Mouse (Mus musculus) limb, embryonic 11.5 days (tissue): ENCODE measurements around the gene Atp13a1. TPM values are rescaled to one million over a fixed set of nuclear protein-coding genes. Genes with fewer than 3 reads are reported as not detected.

ENCODE experiments used
- ATAC-seq: fragments of 200-750 bp; cut with Nextera tagmentation; 2 replicates; pipeline ENCODE4 v1.8.0; 2017; ENCODE audit warnings: low read depth; ENCODE audit not compliant: insufficient number of reproducible peaks, low FRiP score, low TSS enrichment
- DNase-seq: peaks from one replicate; pipeline ENCODE4 v3.0.0-alpha.2; 2015; ENCODE audit warnings: low spot score
- H3K27ac ChIP-seq: fragments of 300-500 bp; sonication (generic); replicated peaks from 2 replicates; pipeline ENCODE4 v1.5.1; 2014; ENCODE audit warnings: low read depth, mild to moderate bottlenecking, low read length
- H3K27me3 ChIP-seq: fragments of 300-500 bp; sonication (generic); 2 replicates; pipeline ENCODE4 v1.6.1; 2014; ENCODE audit warnings: mild to moderate bottlenecking, low read length, mixed read lengths; ENCODE audit not compliant: control insufficient read depth, insufficient read depth
- H3K36me3 ChIP-seq: fragments of 300-500 bp; sonication (generic); 2 replicates; pipeline ENCODE4 v1.6.1; 2014; ENCODE audit warnings: mild to moderate bottlenecking, low read length, moderate library complexity, mixed read lengths; ENCODE audit not compliant: control insufficient read depth, insufficient read depth
- H3K4me1 ChIP-seq: fragments of 300-500 bp; sonication (generic); 2 replicates; pipeline ENCODE4 v1.6.1; 2014; ENCODE audit warnings: low read length, mixed read lengths; ENCODE audit not compliant: control insufficient read depth, insufficient read depth
- H3K4me2 ChIP-seq: fragments of 300-500 bp; sonication (generic); 2 replicates; pipeline ENCODE4 v1.6.1; 2014; ENCODE audit warnings: low read depth, mild to moderate bottlenecking, moderate library complexity; ENCODE audit not compliant: severe bottlenecking
- H3K4me3 ChIP-seq: fragments of 300-500 bp; sonication (generic); 2 replicates; pipeline ENCODE4 v1.5.1; 2014; ENCODE audit warnings: low read depth, low read length
- H3K9ac ChIP-seq: fragments of 300-500 bp; sonication (generic); 2 replicates; pipeline ENCODE4 v1.6.1; 2014; ENCODE audit warnings: mild to moderate bottlenecking, low read length
- H3K9me3 ChIP-seq: fragments of 300-500 bp; sonication (generic); 2 replicates; pipeline ENCODE4 v1.6.1; 2016; ENCODE audit warnings: low read length; ENCODE audit not compliant: control insufficient read depth
- WGBS: fragments of 180-500 bp; shearing (Covaris S2); extraction: QIAGEN DNeasy Blood & Tissue Kit; methylation state at CpG from one replicate; pipeline ENCODE4 v1.1.7; 2014; 5-methylcytosine and 5-hydroxymethylcytosine counted together
- polyA plus RNA-seq: library from polyadenylated mRNA; unstranded; fragments of >200 nt; fragmentation: Nextera tagmentation; extraction: Ambion mirVana; gene quantifications from 2 replicates; pipeline ENCODE4 v1.2.1, GENCODE M21; 2014

Gene Atp13a1
- 48.8 and 51.8 TPM in 2 replicates for polyA plus RNA-seq

- H3K4me3 ChIP-seq = peak within 1 kb of the TSS; percentile 88
- peak within 1 kb of the TSS; percentile 86 for H3K4me2 ChIP-seq
- peaks cover 6% of the 10 kb centered on the region; the same call in 1 of the 2 replicates for H3K36me3 ChIP-seq
- no peaks in the 10 kb centered on the region for H3K9me3 ChIP-seq
- WGBS = under 1% methylated on average over 38 of the region's 38 CpGs
- peak; percentile 93 for DNase-seq
- peak within 1 kb of the TSS; percentile 77 for H3K27ac ChIP-seq
- ATAC-seq = peak; percentile 94
- peak within 1 kb of the TSS; percentile 95 for H3K9ac ChIP-seq
- H3K4me1 ChIP-seq = peaks cover 17% of the 10 kb centered on the region
- no peaks in the 10 kb centered on the region for H3K27me3 ChIP-seq
These were observed at the start of gene Atp13a1, which contains the start of gene Zfp866 for GRCm38 (mm10) chr8:69790773-69791367. Gene Atp13a1, plus strand, starts transcription at chr8:69791163. Gene Zfp866, minus strand, starts transcription at chr8:69791178.

- ATAC-seq (no peak), DNase-seq (no peak)
- Histone ChIP-seq H3K27me3 (no peaks in the 10 kb centered on the region), H3K27ac (no peak overlapping the region), H3K4me1 (no peaks in the 10 kb centered on the region), H3K9ac (no peak overlapping the region), H3K4me3 (no peak overlapping the region), H3K36me3 (no peaks in the 10 kb centered on the region; the same call in 1 of the 2 replicates), H3K4me2 (no peak overlapping the region), H3K9me3 (no peaks in the 10 kb centered on the region)
- 68% methylated on average over 2 of the region's 2 CpGs for WGBS
These were observed 49.7 kb upstream of the Atp13a1 start for GRCm38 (mm10) chr8:69741231-69741630.

DNA sequence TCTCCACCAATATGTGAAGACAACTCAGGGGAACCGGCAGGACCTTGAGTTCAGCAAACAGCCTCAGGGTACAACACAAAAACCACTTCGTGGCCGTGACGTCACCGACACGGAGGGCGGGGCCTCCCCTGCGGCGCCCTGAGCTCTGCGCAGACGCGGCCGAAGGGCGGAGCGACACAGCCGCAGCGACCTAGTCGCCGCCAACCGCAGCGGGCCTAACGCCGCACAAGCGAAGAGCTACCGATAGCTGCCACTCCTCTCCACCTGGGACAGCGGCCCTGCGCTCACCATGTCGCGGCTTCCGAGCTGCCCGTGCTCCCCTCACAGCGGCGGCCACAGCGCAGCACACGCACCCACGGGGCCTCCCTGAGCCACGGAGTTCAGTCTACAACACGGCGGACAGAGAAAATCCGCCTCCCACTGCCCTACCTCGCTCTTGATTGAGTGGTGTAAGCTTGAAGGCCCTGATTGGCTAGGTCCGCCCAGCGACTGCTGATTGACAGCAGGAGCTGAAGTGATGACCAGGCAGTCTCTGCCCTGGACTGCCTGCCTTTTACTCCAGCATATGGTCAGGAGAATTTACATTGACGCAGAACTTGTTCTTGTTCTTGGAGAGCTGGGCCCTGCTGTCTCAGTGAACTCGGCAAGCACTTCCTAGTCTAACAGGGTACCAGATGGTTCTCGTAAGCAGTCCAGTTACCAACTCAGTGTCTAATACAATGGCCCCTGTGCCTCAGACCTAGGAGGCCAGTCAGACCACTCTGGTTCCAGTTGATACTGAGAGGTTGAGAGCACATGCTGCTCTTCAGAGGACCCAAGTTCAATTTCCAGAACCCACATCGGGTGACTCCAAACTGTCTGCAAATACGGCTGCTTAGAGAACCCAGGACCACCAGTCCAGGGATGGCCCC is 41.2 kb upstream of the Atp13a1 start, which contains the start of gene Zfp963:
TSS of gene Zfp963 (minus strand) at position 427 of the 911 bp plus-strand sequence.
- peak within 1 kb of the TSS; percentile 96 for H3K9ac ChIP-seq
- peak; percentile 94 for DNase-seq
- no peaks in the 10 kb centered on the region for H3K36me3 ChIP-seq
- 3% methylated on average over 48 of the region's 48 CpGs for WGBS
- H3K27me3 ChIP-seq = no peaks in the 10 kb centered on the region
- H3K27ac ChIP-seq = peak within 1 kb of the TSS; percentile 93
- H3K4me2 ChIP-seq = peak within 1 kb of the TSS; percentile 54
- 0 out of 2 replicates have a peak, but pooled peaks cover 4% of the 10 kb centered on the region for H3K4me1 ChIP-seq
- H3K4me3 ChIP-seq = peak within 1 kb of the TSS; percentile 78
- H3K9me3 ChIP-seq = no peaks in the 10 kb centered on the region
- peak; percentile 99 for ATAC-seq

DNA sequence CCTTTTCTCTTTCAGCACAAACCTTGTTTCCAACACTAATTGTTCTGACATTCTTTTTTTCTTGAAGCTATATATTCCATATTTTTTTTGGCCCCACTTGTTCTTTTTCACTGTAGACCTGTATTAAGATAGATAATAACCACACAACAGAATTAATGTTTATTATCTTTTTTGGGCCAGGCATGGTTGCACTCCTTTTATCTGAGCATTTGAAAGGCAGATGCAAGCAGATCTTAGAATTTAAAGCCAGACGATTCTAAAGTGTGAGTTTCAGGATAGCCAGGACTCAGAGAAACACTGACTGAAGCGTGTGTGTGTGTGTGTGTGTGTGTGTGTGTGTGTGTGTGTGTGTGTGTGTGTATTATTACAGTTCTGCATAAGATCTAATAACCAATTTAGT is 38.5 kb upstream of the Atp13a1 start:
- H3K4me3 ChIP-seq = no peak overlapping the region
- no peak overlapping the region for H3K27ac ChIP-seq
- WGBS = 90% methylated on average over 2 of the region's 2 CpGs
- no peak overlapping the region for H3K9ac ChIP-seq
- DNase-seq (no peak), ATAC-seq (no peak)
- 0 out of 2 replicates have a peak, but pooled peaks cover 4% of the 10 kb centered on the region for H3K4me1 ChIP-seq
- no peaks in the 10 kb centered on the region for H3K27me3 ChIP-seq
- no peaks in the 10 kb centered on the region for H3K9me3 ChIP-seq
- peaks cover 4% of the 10 kb centered on the region; the same call in 1 of the 2 replicates for H3K36me3 ChIP-seq
- no peak overlapping the region for H3K4me2 ChIP-seq

DNA sequence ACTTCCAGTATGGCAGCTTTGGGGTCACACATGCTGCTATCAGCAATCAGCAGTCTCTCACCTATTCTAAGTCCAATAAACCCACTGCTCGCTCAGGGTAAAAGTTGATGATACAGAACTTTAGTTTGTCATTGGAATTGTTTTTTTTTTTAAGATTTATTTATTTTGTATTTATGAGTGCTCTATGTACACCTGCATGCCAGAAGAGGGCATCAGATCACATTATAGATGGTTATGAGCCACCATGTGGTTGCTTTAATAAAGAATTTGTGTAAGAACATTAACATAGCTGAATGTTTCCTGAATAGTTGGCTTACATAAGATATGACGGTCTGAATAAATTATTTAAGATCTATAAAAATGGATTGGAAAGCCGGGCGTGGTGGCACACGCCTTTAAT is 32.6 kb upstream of the Atp13a1 start:
- DNase-seq (no peak), ATAC-seq (no peak)
- Histone ChIP-seq H3K27ac (no peak overlapping the region), H3K4me2 (no peak overlapping the region), H3K9ac (no peak overlapping the region), H3K4me3 (no peak overlapping the region), H3K36me3 (peaks cover 10% of the 10 kb centered on the region), H3K4me1 (no peaks in the 10 kb centered on the region), H3K9me3 (no peaks in the 10 kb centered on the region), H3K27me3 (no peaks in the 10 kb centered on the region)
- WGBS = 97% methylated on average over 5 of the region's 5 CpGs

DNA sequence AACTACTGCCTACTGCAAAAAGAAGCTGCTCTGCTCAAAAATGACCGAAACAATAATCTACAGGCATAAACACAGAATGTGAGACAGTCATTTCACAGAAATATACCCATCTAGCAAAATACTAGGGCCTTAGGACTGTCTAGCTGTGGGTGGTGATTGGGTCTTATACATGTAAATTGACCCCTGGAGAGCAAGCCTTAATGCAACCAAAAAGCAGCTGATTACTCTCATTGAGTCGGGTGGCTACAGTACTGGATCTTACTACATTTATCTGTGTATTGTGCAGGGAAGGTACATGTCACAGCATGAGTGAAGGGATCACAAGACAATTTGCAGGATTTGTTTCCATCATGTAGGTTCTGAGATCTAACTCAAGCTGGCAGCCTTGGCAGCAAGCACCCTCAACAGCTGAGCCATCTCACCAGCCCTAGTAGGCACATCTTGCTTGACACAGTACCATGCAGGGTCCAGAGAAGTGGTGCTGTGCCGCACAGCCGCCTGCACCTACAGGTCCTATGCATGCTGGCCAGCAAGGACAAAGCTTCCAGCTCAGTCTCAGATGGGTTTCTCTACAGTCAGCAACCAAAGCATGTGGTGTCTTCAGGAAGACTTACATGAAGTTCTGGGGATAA is 29.0 kb upstream of the Atp13a1 start:
- DNase-seq (no peak), ATAC-seq (no peak)
- Histone ChIP-seq H3K4me1 (no peaks in the 10 kb centered on the region), H3K9me3 (no peaks in the 10 kb centered on the region; the same call in 1 of the 2 replicates), H3K4me3 (no peak overlapping the region), H3K4me2 (no peak overlapping the region), H3K27ac (no peak overlapping the region), H3K36me3 (peaks cover 36% of the 10 kb centered on the region), H3K27me3 (no peaks in the 10 kb centered on the region), H3K9ac (no peak overlapping the region)
- WGBS = 85% methylated on average over 4 of the region's 4 CpGs

- no peak for ATAC-seq
- Histone ChIP-seq H3K36me3 (peaks cover 22% of the 10 kb centered on the region), H3K4me2 (no peak overlapping the region), H3K9me3 (no peaks in the 10 kb centered on the region; the same call in 1 of the 2 replicates), H3K27me3 (no peaks in the 10 kb centered on the region), H3K4me3 (no peak overlapping the region), H3K27ac (no peak overlapping the region), H3K4me1 (peaks cover 14% of the 10 kb centered on the region), H3K9ac (no peak overlapping the region)
- DNase-seq = no peak
- 82% methylated on average over 9 of the region's 9 CpGs for whole genome bisulfite sequencing
These were observed 19.7 kb upstream of the Atp13a1 start for GRCm38 (mm10) chr8:69771221-69771620.

- Histone ChIP-seq H3K4me2 (no peak overlapping the region), H3K9ac (no peak overlapping the region), H3K4me3 (no peak overlapping the region), H3K36me3 (peaks cover 16% of the 10 kb centered on the region), H3K4me1 (peaks cover 14% of the 10 kb centered on the region), H3K27ac (no peak overlapping the region), H3K9me3 (no peaks in the 10 kb centered on the region), H3K27me3 (no peaks in the 10 kb centered on the region)
- 91% methylated on average over 2 of the region's 2 CpGs for WGBS
- no peak for ATAC-seq
- DNase-seq = no peak
These were observed 18.9 kb upstream of the Atp13a1 start for GRCm38 (mm10) chr8:69772106-69772505.
